Mouse (Mus musculus): ENCODE measurements around the gene Tyk2. TPM values are rescaled to one million over a fixed set of nuclear protein-coding genes. Genes with fewer than 3 reads are reported as not detected.

Gene Tyk2
- total RNA-seq, 2 experiments from 2014 or later, result 18.9 to 19.2 TPM

- DNase-seq (ENCODE audit: low spot score in 2 of 2), result no peak
Observed at GRCm38 (mm10) chr9:21067006-21067684, 63.9 kb downstream of the Tyk2 start, which contains the start of gene Zglp1. TSS of gene Zglp1 (minus strand) at chr9:21067093.

DNA sequence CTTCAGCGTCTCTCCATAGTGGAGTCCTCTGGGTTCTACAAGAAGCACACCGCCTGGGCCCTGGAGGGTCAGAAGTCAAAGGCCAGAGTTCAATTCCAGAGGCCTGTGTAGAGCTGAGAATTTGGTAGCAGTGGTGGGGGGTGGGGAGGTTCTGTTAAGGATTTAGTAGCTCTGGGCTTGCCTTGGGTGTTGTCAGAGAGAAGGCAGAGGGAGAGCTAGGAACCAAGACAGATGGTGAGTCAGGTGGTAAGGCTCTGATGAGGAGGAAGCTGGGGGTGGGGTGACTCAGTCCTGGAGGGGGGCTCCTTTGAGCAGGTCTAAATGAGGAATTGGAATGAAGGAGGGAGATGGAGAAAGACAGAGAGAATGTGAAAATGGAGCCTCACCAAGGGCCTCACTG, 68.1 kb downstream of the Tyk2 start:
- DNase-seq (ENCODE audit: low spot score in 2 of 2), result no peak

Small RNA genes within 50 kb of the gene (microRNA-seq; reads per million reads assigned to microRNA genes)
- gene Mir7082, result 1.1 reads per million

Other genes with a start within 250 kb of the Tyk2 start
- 10 to 100 TPM; 47.4 to 53.4 TPM for gene Ppan, start 243.1 kb downstream of the Tyk2 start, total RNA-seq (2021)
- gene Eif3g, start 232.6 kb downstream of the Tyk2 start, total RNA-seq (2021), result 100 to 1,000 TPM; 177 TPM
- 10 to 100 TPM; 71.8 to 89.6 TPM for gene Dnmt1, start 171.4 kb downstream of the Tyk2 start, total RNA-seq (2021)
- 10 to 100 TPM; 12.2 to 17.0 TPM for gene S1pr2, start 154.5 kb downstream of the Tyk2 start, total RNA-seq (2021)
- gene Mrpl4, start 128.5 kb downstream of the Tyk2 start, total RNA-seq (2021), result 10 to 100 TPM; 96.9 to 97.0 TPM
- gene Icam1, start 115.3 kb downstream of the Tyk2 start, total RNA-seq (2021), result 10 to 100 TPM in 1 of 2 experiments, 1 to 10 TPM in 1; 10.0 to 11.7 TPM
- 1 to 10 TPM; 3.8 to 4.5 TPM for gene Icam4, start 101.9 kb downstream of the Tyk2 start, total RNA-seq (2021)
- gene Icam5, start 99.2 kb downstream of the Tyk2 start, total RNA-seq (2021), result 1 to 10 TPM in 1 of 2 experiments, under 1 TPM in 1; 0.81 to 1.3 TPM
- gene Zglp1, start 64.2 kb downstream of the Tyk2 start, total RNA-seq (2021), result not detected
- under 1 TPM in 1 of 2 experiments, not detected in 1; 0.64 TPM for gene Gm49373, start 58.1 kb downstream of the Tyk2 start, total RNA-seq (2021)
- 10 to 100 TPM; 32.9 to 37.7 TPM for gene Fdx1l, start 57.6 kb downstream of the Tyk2 start, total RNA-seq (2021)
- gene Gm38431, start 39.2 kb downstream of the Tyk2 start, total RNA-seq (2021), result 1 to 10 TPM; 3.1 to 3.9 TPM
- gene Raver1, start 39.2 kb downstream of the Tyk2 start, total RNA-seq (2021), result 10 to 100 TPM; 67.0 to 68.4 TPM
- 100 to 1,000 TPM; 174 to 190 TPM for gene Cdc37, start 18.7 kb upstream of the Tyk2 start, total RNA-seq (2021)
- gene Pde4a, start 34.5 kb upstream of the Tyk2 start, total RNA-seq (2021), result 10 to 100 TPM in 1 of 2 experiments, 1 to 10 TPM in 1; 9.7 to 10.6 TPM
- gene Keap1, start 108.1 kb upstream of the Tyk2 start, total RNA-seq (2021), result 10 to 100 TPM; 46.6 to 50.8 TPM
- under 1 TPM; 0.20 to 0.28 TPM for gene S1pr5, start 117.2 kb upstream of the Tyk2 start, total RNA-seq (2021)
- gene Atg4d, start 134.1 kb upstream of the Tyk2 start, total RNA-seq (2021), result 10 to 100 TPM; 33.4 to 38.7 TPM
- gene Kri1, start 156.7 kb upstream of the Tyk2 start, total RNA-seq (2021), result 10 to 100 TPM; 40.2 to 41.8 TPM
- gene Cdkn2d, start 160.2 kb upstream of the Tyk2 start, total RNA-seq (2021), result 10 to 100 TPM; 21.9 to 25.6 TPM
- gene Ap1m2, start 181.1 kb upstream of the Tyk2 start, total RNA-seq (2021), result 1 to 10 TPM in 1 of 2 experiments, not detected in 1; 3.4 TPM
- gene Slc44a2, start 189.5 kb upstream of the Tyk2 start, total RNA-seq (2021), result 10 to 100 TPM; 73.6 to 75.4 TPM
- 100 to 1,000 TPM; 107 to 118 TPM for gene Ilf3, start 236.6 kb upstream of the Tyk2 start, total RNA-seq (2021)